Mouse (Mus musculus) left cerebral cortex, postnatal 25 days (tissue): ENCODE measurements at regions not wholly inside any gene's neighbourhood (a gene's known extent, or its start where the extent isn't known, plus 50 kb on each side); places are given as distances from the start of the nearest gene placed in this dataset.
A peak's percentile ranks its signal among the peaks of the same experiment; 100 is the strongest.

Source experiments
- DNase-seq, 2 experiments: peaks; one replicate each; pipeline ENCODE4 v3.0.0; 2022; ENCODE audit warnings: low spot score in 2 of 2, mixed read lengths in 1 of 2
- intact Hi-C: fragments of 180-260 bp; cut with DNase I; formaldehyde crosslinking; loops from one replicate; pipeline ENCODE4 v1.15.1; 2025

- intact Hi-C loops, result no loop called here
Measured at GRCm38 (mm10) chr6:117084211-117084610, 84.1 kb upstream of the Cxcl12 start.

GRCm38 (mm10) chr6:117084833-117085500 is 83.4 kb upstream of the Cxcl12 start:
- intact Hi-C loops, result no loop called here
- DNase-seq, result peak in 1 of 2 experiments; percentile 14

More at GRCm38 (mm10) chr6:117084211-117084610, 84.1 kb upstream of the Cxcl12 start:
- peak in 1 of 2 experiments; percentile 14 for DNase-seq

GRCm38 (mm10) chr6:117094742-117095141 is 73.6 kb upstream of the Cxcl12 start:
- intact Hi-C loops, result no loop called here

GRCm38 (mm10) chr6:117099871-117100270 is 68.5 kb upstream of the Cxcl12 start:
- peak in 1 of 2 experiments; percentile 44 for DNase-seq
- intact Hi-C loops, result no loop called here

More at GRCm38 (mm10) chr6:117094742-117095141, 73.6 kb upstream of the Cxcl12 start:
- DNase-seq, result no peak

- intact Hi-C loops, result no loop called here
- DNase-seq, result no peak
Measured at GRCm38 (mm10) chr6:117102693-117103092, 65.6 kb upstream of the Cxcl12 start.

GRCm38 (mm10) chr6:117104047-117104446 is 64.3 kb upstream of the Cxcl12 start:
- DNase-seq, result no peak
- intact Hi-C loops, result no loop called here

GRCm38 (mm10) chr6:117104463-117104862 is 63.9 kb upstream of the Cxcl12 start:
- DNase-seq, result no peak
- intact Hi-C loops, result no loop called here

- intact Hi-C loops, result no loop called here
Measured at GRCm38 (mm10) chr6:117105182-117105589, 63.1 kb upstream of the Cxcl12 start.

GRCm38 (mm10) chr6:117110291-117110690 is 58.0 kb upstream of the Cxcl12 start:
- DNase-seq, result no peak
- intact Hi-C loops, result no loop called here

More at GRCm38 (mm10) chr6:117105182-117105589, 63.1 kb upstream of the Cxcl12 start:
- DNase-seq, result no peak

GRCm38 (mm10) chr6:117114859-117115258 is 53.5 kb upstream of the Cxcl12 start:
- intact Hi-C loops, result no loop called here
- no peak for DNase-seq

GRCm38 (mm10) chr6:117118081-117118480 is 50.3 kb upstream of the Cxcl12 start:
- intact Hi-C loops, result no loop called here
- peak in 1 of 2 experiments; percentile 72 for DNase-seq
